Mouse (Mus musculus) MEL (cell line): Measurements from ENCODE around the gene Crk. TPM values are rescaled to one million over a fixed set of nuclear protein-coding genes. Genes with fewer than 3 reads are reported as not detected.
A peak's percentile ranks its signal among the peaks of the same experiment; 100 is the strongest.

Experiments used
- DNase-seq: peaks from one replicate; pipeline ENCODE4 v3.0.0; 2011; ENCODE audit warnings: low read depth, low spot score
- H3K27ac ChIP-seq: 2 replicates; pipeline ENCODE4 v1.5.1; 2012; ENCODE audit warnings: low read depth, mild to moderate bottlenecking, control low read depth, low read length, moderate library complexity; ENCODE audit not compliant: control insufficient read depth
- H3K27me3 ChIP-seq, 2 experiments: fragments of 150-350 bp in 1 of 2; sonication (generic) in 1 of 2; 2 replicates each; pipeline ENCODE4 v1.6.1; 2012; ENCODE audit warnings: low read length in 2 of 2, mild to moderate bottlenecking in 2 of 2, improper control_type of control experiment in 1 of 2, moderate library complexity in 1 of 2; ENCODE audit not compliant: insufficient read depth in 2 of 2, control insufficient read depth in 1 of 2
- H3K36me3 ChIP-seq, 2 experiments: 2 replicates each; pipeline ENCODE4 v1.6.1; 2012 to 2014; ENCODE audit warnings: low read length in 2 of 2, improper control_type of control experiment in 1 of 2, inconsistent platforms in 1 of 2, mild to moderate bottlenecking in 1 of 2; ENCODE audit not compliant: insufficient read depth in 2 of 2, control insufficient read depth in 1 of 2
- H3K4me1 ChIP-seq, 2 experiments: fragments of 150-350 bp in 1 of 2; sonication (generic) in 1 of 2; 2 replicates each; pipeline ENCODE4 v1.6.1; 2012; ENCODE audit warnings: low read length in 2 of 2, improper control_type of control experiment in 1 of 2, mild to moderate bottlenecking in 1 of 2; ENCODE audit not compliant: insufficient read depth in 2 of 2, control insufficient read depth in 1 of 2
- H3K4me3 ChIP-seq, 2 experiments: fragments of 150-350 bp in 1 of 2; sonication (generic) in 1 of 2; 2 replicates each; pipeline ENCODE4 v1.5.1; 2012; ENCODE audit warnings: low read depth in 2 of 2, low read length in 2 of 2, mild to moderate bottlenecking in 2 of 2, moderate library complexity in 2 of 2, control low read depth in 1 of 2, improper control_type of control experiment in 1 of 2; ENCODE audit not compliant: control insufficient read depth in 1 of 2, insufficient read depth in 1 of 2
- H3K79me2 ChIP-seq: 2 replicates; pipeline ENCODE4 v1.6.1; 2012; ENCODE audit warnings: mild to moderate bottlenecking, low read length, moderate library complexity; ENCODE audit not compliant: control insufficient read depth, poor library complexity, insufficient read depth
- H3K9ac ChIP-seq: 2 replicates; pipeline ENCODE4 v1.6.1; 2012; ENCODE audit warnings: low read depth, mild to moderate bottlenecking, control low read depth, low read length, moderate library complexity; ENCODE audit not compliant: control insufficient read depth, poor library complexity, severe bottlenecking
- H3K9me3 ChIP-seq: fragments of 150-350 bp; sonication (generic); replicated peaks from 2 replicates; pipeline ENCODE4 v1.6.1; 2012; ENCODE audit warnings: mild to moderate bottlenecking, low read length, improper control_type of control experiment, moderate library complexity; ENCODE audit not compliant: insufficient read depth
- BHLHE40 ChIP-seq: IDR thresholded peaks from 2 replicates; pipeline ENCODE4 v1.6.1; 2012; ENCODE audit warnings: low read depth, mild to moderate bottlenecking, inconsistent platforms, low read length, improper control_type of control experiment, borderline replicate concordance
- CHD1 ChIP-seq: IDR thresholded peaks from 2 replicates; pipeline ENCODE4 v1.6.1; 2012; ENCODE audit warnings: low read depth, mild to moderate bottlenecking, inconsistent platforms, low read length, improper control_type of control experiment
- CHD2 ChIP-seq: IDR thresholded peaks from 2 replicates; pipeline ENCODE4 v1.6.1; 2011; ENCODE audit warnings: low read length, improper control_type of control experiment
- E2F4 ChIP-seq: IDR thresholded peaks from 2 replicates; pipeline ENCODE4 v1.6.1; 2011; ENCODE audit warnings: low read depth, low read length, improper control_type of control experiment, borderline replicate concordance
- ELF1 ChIP-seq: IDR thresholded peaks from 2 replicates; pipeline ENCODE4 v1.6.1; 2014; ENCODE audit warnings: low read depth, mild to moderate bottlenecking, inconsistent platforms, low read length, improper control_type of control experiment, moderate library complexity
- EP300 ChIP-seq, 2 experiments: IDR thresholded peaks; 2 replicates each; pipeline ENCODE4 v1.6.1; 2011; ENCODE audit warnings: improper control_type of control experiment in 2 of 2, low read length in 2 of 2, low read depth in 1 of 2, mild to moderate bottlenecking in 1 of 2
- ETS1 ChIP-seq: IDR thresholded peaks from 2 replicates; pipeline ENCODE4 v1.6.1; 2012; ENCODE audit warnings: low read depth, mild to moderate bottlenecking, inconsistent platforms, low read length, improper control_type of control experiment, moderate library complexity
- GABPA ChIP-seq: IDR thresholded peaks from 2 replicates; pipeline ENCODE4 v1.6.1; 2012; ENCODE audit warnings: low read depth, mild to moderate bottlenecking, inconsistent platforms, low read length, improper control_type of control experiment, moderate library complexity
- GATA1 ChIP-seq: IDR thresholded peaks from 2 replicates; pipeline ENCODE4 v1.6.1; 2011; ENCODE audit warnings: low read depth, low read length, improper control_type of control experiment
- HCFC1 ChIP-seq: IDR thresholded peaks from 2 replicates; pipeline ENCODE4 v1.6.1; 2012; ENCODE audit warnings: low read depth, mild to moderate bottlenecking, inconsistent platforms, low read length, improper control_type of control experiment, moderate library complexity
- JUND ChIP-seq: IDR thresholded peaks from 2 replicates; pipeline ENCODE4 v1.6.1; 2011; ENCODE audit warnings: low read depth, mild to moderate bottlenecking, improper control_type of control experiment, low read length
- KAT2A ChIP-seq: conservative IDR thresholded peaks from 2 replicates; pipeline ENCODE4 v1.6.1; 2012; ENCODE audit warnings: low read depth, low read length, improper control_type of control experiment, inconsistent platforms
- MAFK ChIP-seq: IDR thresholded peaks from 2 replicates; pipeline ENCODE4 v1.6.1; 2011; ENCODE audit warnings: low read depth, mild to moderate bottlenecking, low read length, improper control_type of control experiment, borderline replicate concordance
- MAZ ChIP-seq: IDR thresholded peaks from 2 replicates; pipeline ENCODE4 v1.6.1; 2012; ENCODE audit warnings: low read depth, mild to moderate bottlenecking, inconsistent platforms, low read length, improper control_type of control experiment
- MEF2A ChIP-seq: IDR thresholded peaks from 2 replicates; pipeline ENCODE4 v1.6.1; 2014; ENCODE audit warnings: low read depth, mild to moderate bottlenecking, inconsistent platforms, low read length, improper control_type of control experiment; ENCODE audit not compliant: poor library complexity, insufficient replicate concordance, severe bottlenecking; ENCODE audit errors: extremely low read depth
- MXI1 ChIP-seq: IDR thresholded peaks from 2 replicates; pipeline ENCODE4 v1.6.1; 2011; ENCODE audit warnings: mild to moderate bottlenecking, low read depth, low read length, improper control_type of control experiment
- MYB ChIP-seq: IDR thresholded peaks from 2 replicates; pipeline ENCODE4 v1.6.1; 2011; ENCODE audit warnings: mild to moderate bottlenecking, low read depth, low read length, improper control_type of control experiment
- MYC ChIP-seq: IDR thresholded peaks from 2 replicates; pipeline ENCODE4 v1.6.1; 2011; ENCODE audit warnings: low read depth, mild to moderate bottlenecking, low read length, improper control_type of control experiment, moderate library complexity
- NELFE ChIP-seq: IDR thresholded peaks from 2 replicates; pipeline ENCODE4 v1.6.1; 2011; ENCODE audit warnings: low read depth, low read length, improper control_type of control experiment
- NRF1 ChIP-seq: IDR thresholded peaks from 2 replicates; pipeline ENCODE4 v1.6.1; 2014; ENCODE audit warnings: low read depth, mild to moderate bottlenecking, inconsistent platforms, low read length, improper control_type of control experiment, moderate library complexity; ENCODE audit not compliant: poor library complexity, insufficient read depth, severe bottlenecking
- POLR2A ChIP-seq, 2 experiments: IDR thresholded peaks; 2 replicates each; pipeline ENCODE4 v1.6.1; 2011 to 2012; ENCODE audit warnings: low read length in 2 of 2, mild to moderate bottlenecking in 2 of 2, control low read depth in 1 of 2, improper control_type of control experiment in 1 of 2, low read depth in 1 of 2, moderate library complexity in 1 of 2; ENCODE audit not compliant: control insufficient read depth in 1 of 2, insufficient read depth in 1 of 2, poor library complexity in 1 of 2
- POLR2AphosphoS5 ChIP-seq: IDR thresholded peaks from 2 replicates; pipeline ENCODE4 v1.6.1; 2012; ENCODE audit warnings: low read depth, borderline replicate concordance, mild to moderate bottlenecking, inconsistent platforms, low read length, moderate library complexity, mixed read lengths
- RCOR1 ChIP-seq: IDR thresholded peaks from 2 replicates; pipeline ENCODE4 v1.6.1; 2012; ENCODE audit warnings: low read depth, mild to moderate bottlenecking, inconsistent platforms, low read length, improper control_type of control experiment
- SMC3 ChIP-seq: IDR thresholded peaks from 2 replicates; pipeline ENCODE4 v1.6.1; 2011; ENCODE audit warnings: low read depth, low read length, improper control_type of control experiment
- TAL1 ChIP-seq: IDR thresholded peaks from 2 replicates; pipeline ENCODE4 v1.6.1; 2012; ENCODE audit warnings: mild to moderate bottlenecking, inconsistent platforms, low read length, moderate library complexity, mixed read lengths
- TBP ChIP-seq: IDR thresholded peaks from 2 replicates; pipeline ENCODE4 v1.8.0; 2011; ENCODE audit warnings: low read depth, low read length, improper control_type of control experiment
- TCF12 ChIP-seq: IDR thresholded peaks from 2 replicates; pipeline ENCODE4 v1.6.1; 2014; ENCODE audit warnings: low read depth, mild to moderate bottlenecking, inconsistent platforms, low read length, improper control_type of control experiment, moderate library complexity
- UBTF ChIP-seq: IDR thresholded peaks from 2 replicates; pipeline ENCODE4 v1.6.1; 2012; ENCODE audit warnings: low read depth, mild to moderate bottlenecking, inconsistent platforms, low read length, improper control_type of control experiment, moderate library complexity, borderline replicate concordance; ENCODE audit not compliant: insufficient read depth
- USF1 ChIP-seq: IDR thresholded peaks from 2 replicates; pipeline ENCODE4 v1.6.1; 2014; ENCODE audit warnings: low read depth, mild to moderate bottlenecking, inconsistent platforms, low read length, improper control_type of control experiment, moderate library complexity
- USF2 ChIP-seq, 2 experiments: IDR thresholded peaks; 2 replicates each; pipeline ENCODE4 v1.6.1; 2011 to 2012; ENCODE audit warnings: improper control_type of control experiment in 2 of 2, low read length in 2 of 2, borderline replicate concordance in 1 of 2, inconsistent platforms in 1 of 2, low read depth in 1 of 2, mild to moderate bottlenecking in 1 of 2; ENCODE audit not compliant: insufficient read depth in 1 of 2
- ZC3H11A ChIP-seq: IDR thresholded peaks from 2 replicates; pipeline ENCODE4 v1.6.1; 2012; ENCODE audit warnings: low read depth, mild to moderate bottlenecking, inconsistent platforms, low read length, improper control_type of control experiment
- ZKSCAN1 ChIP-seq: IDR thresholded peaks from 2 replicates; pipeline ENCODE4 v1.6.1; 2012; ENCODE audit warnings: low read depth, mild to moderate bottlenecking, inconsistent platforms, low read length, improper control_type of control experiment, moderate library complexity
- ZMIZ1 ChIP-seq: IDR thresholded peaks from 2 replicates; pipeline ENCODE4 v1.6.1; 2012; ENCODE audit warnings: low read depth, mild to moderate bottlenecking, inconsistent platforms, low read length, improper control_type of control experiment, moderate library complexity
- ZNF384 ChIP-seq: IDR thresholded peaks from 2 replicates; pipeline ENCODE4 v1.6.1; 2012; ENCODE audit warnings: low read depth, mild to moderate bottlenecking, inconsistent platforms, low read length, improper control_type of control experiment
- polyA plus RNA-seq, 2 experiments: library from polyadenylated mRNA; stranded (reverse) in 1 of 2; unstranded in 1 of 2; fragments of >175 nt in 1 of 2; fragments of >200 nt in 1 of 2; gene quantifications; 2 replicates each; pipeline versions ENCODE4 v1.2.1 to v1.2.4; 2012; ENCODE audit warnings: low replicate concordance in 2 of 2, low read depth in 1 of 2; ENCODE audit not compliant: insufficient read length in 2 of 2, insufficient read depth in 1 of 2, missing spikeins in 1 of 2
- total RNA-seq: library from RNA; depleted of rRNA; stranded (reverse); fragments of 300-350 nt; gene quantifications from 2 replicates; pipeline ENCODE4 v1.2.3, GENCODE M21; 2012; rRNA removed

Gene Crk
- 68.0 and 68.4 TPM in 2 replicates for total RNA-seq
- polyA plus RNA-seq, result 10 to 100 TPM; 33.8 to 66.2 TPM

GRCm38 (mm10) chr11:75678747-75679438 lies at the start of gene Crk:
Gene Crk (plus strand): TSS chr11:75679259.
- Histone ChIP-seq H3K36me3 (peaks cover 15 to 24% of the 10 kb centered on the region in 2 experiments), H3K4me3 (peak within 1 kb of the TSS; percentile 90 to 99), H3K9me3 (no peaks in the 10 kb centered on the region), H3K27me3 (no peaks in the 10 kb centered on the region), H3K9ac (peak within 1 kb of the TSS; percentile 97), H3K4me1 (peaks cover 9 to 14% of the 10 kb centered on the region in 2 experiments), H3K27ac (peak within 1 kb of the TSS; percentile 86), H3K79me2 (peaks cover 40% of the 10 kb centered on the region)
- peak; percentile 99 for DNase-seq
- no peak for TF ChIP-seq MYB
- TF ChIP-seq NRF1, result peak; percentile 79
- peak; percentile 36; the same call in 1 of the 2 replicates for TF ChIP-seq TAL1
- no peak for TF ChIP-seq CHD1
- 0 out of 2 replicates have a peak, but pooled peaks have one; percentile 52 for TF ChIP-seq UBTF
- TF ChIP-seq TBP, result peak; percentile 64; the same call in 1 of the 2 replicates
- TF ChIP-seq JUND, result no peak
- TF ChIP-seq EP300 (IDR thresholded peaks at IDR 0.05; ENCODE audit: low read depth in 1 of 2, low read length in 2 of 2), result peak; percentile 43 to 52; a peak in 3 of 4 replicates
- no peak for TF ChIP-seq GABPA
- TF ChIP-seq MAFK, result no peak
- peak; percentile 88 for TF ChIP-seq GATA1
- TF ChIP-seq POLR2AphosphoS5, result no peak
- 0 out of 2 replicates have a peak, but pooled peaks have one; percentile 28 for TF ChIP-seq RCOR1
- 0 out of 2 replicates have a peak, but pooled peaks have one; percentile 50 for TF ChIP-seq MYC
- TF ChIP-seq MAZ, result peak; percentile 33; the same call in 1 of the 2 replicates
- no peak for TF ChIP-seq ZKSCAN1
- peak; percentile 75 for TF ChIP-seq ELF1
- peak; percentile 63 for TF ChIP-seq TCF12
- no peak for TF ChIP-seq USF2 (IDR thresholded peaks at IDR 0.05; ENCODE audit: borderline replicate concordance in 1 of 2, insufficient read depth in 1 of 2, low read depth in 1 of 2, low read length in 2 of 2)
- no peak; the same call in 1 of the 2 replicates for TF ChIP-seq ZNF384
- no peak for TF ChIP-seq SMC3
- peak; percentile 97 for TF ChIP-seq ZMIZ1
- 0 out of 2 replicates have a peak, but pooled peaks have one; percentile 31 for TF ChIP-seq MEF2A
- peak; percentile 81; the same call in 1 of the 2 replicates for TF ChIP-seq ETS1
- TF ChIP-seq CHD2, result no peak
- TF ChIP-seq E2F4, result peak; percentile 36; the same call in 1 of the 2 replicates
- peak; percentile 91 to 98 for TF ChIP-seq POLR2A (IDR thresholded peaks at IDR 0.05; ENCODE audit: control insufficient read depth in 1 of 2, insufficient read depth in 1 of 2, low read depth in 1 of 2, low read length in 2 of 2, poor library complexity in 1 of 2)
- peak; percentile 96 for TF ChIP-seq HCFC1
- no peak; the same call in 1 of the 2 replicates for TF ChIP-seq ZC3H11A
- TF ChIP-seq NELFE, result peak; percentile 99
- peak; percentile 32 for TF ChIP-seq USF1
- peak; percentile 77; the same call in 1 of the 2 replicates for TF ChIP-seq MXI1
- no peak; the same call in 1 of the 2 replicates for TF ChIP-seq BHLHE40
- peak; percentile 88 for TF ChIP-seq KAT2A
